Comparison of ENCODE assay signal across 24 mouse cellular contexts in genomic region chr13:46554736-46555135, GRCm38 (mm10). TPM values are rescaled to one million over a fixed set of nuclear protein-coding genes. Genes with fewer than 3 reads are reported as not detected.
DNase-seq lines count a peak whose midpoint lies in the region; ATAC-seq lines count a peak whose summit lies in the region.
"Had no signal": no experiment of that assay in that cellular context is flagged by ENCODE, and none has a peak within 500 bp of the region (broad histone marks: within the 10 kb centered on the region; RNA-seq: fewer than 3 reads in every experiment).

No protein-coding gene starts in this region.

- WGBS in forebrain, embryonic 11.5 days: 48% methylated on average over 9 of the region's 9 CpGs
- 78% methylated on average over 9 of the region's 9 CpGs for WGBS in forebrain, embryonic 10.5 days
- WGBS in midbrain, embryonic 13.5 days: 35% methylated on average over 9 of the region's 9 CpGs
- WGBS in midbrain, embryonic 11.5 days: 64% methylated on average over 9 of the region's 9 CpGs
- WGBS in forebrain, embryonic 14.5 days: 20% methylated on average over 9 of the region's 9 CpGs
- 22% methylated on average over 9 of the region's 9 CpGs for WGBS in midbrain, embryonic 16.5 days
- 89% methylated on average over 9 of the region's 9 CpGs for WGBS in liver, embryonic 11.5 days

- no peak for DNase-seq in forebrain, embryonic 11.5 days (ENCODE audit: low spot score)
- no peak for DNase-seq in forebrain, embryonic 10.5 days (ENCODE audit: extremely low spot score, low spot score)
- DNase-seq in midbrain, embryonic 11.5 days (ENCODE audit: low spot score, missing footprints): no peak
- DNase-seq in forebrain, embryonic 14.5 days (ENCODE audit: low spot score): peak; percentile 79
- no peak for DNase-seq in liver, embryonic 11.5 days (ENCODE audit: low spot score)
- no peak for DNase-seq in lung, postnatal 14 days
- DNase-seq: adrenal gland, postnatal 10 days; cerebellum, adult 18-20 months; gastrocnemius, postnatal 25 days; left cerebral cortex, postnatal 4 days; liver; lung, adult 18-20 months; right cerebral cortex, adult 18-20 months had no signal

- H3K9me3 ChIP-seq in forebrain, embryonic 11.5 days (ENCODE audit: control insufficient read depth, low read length): no peaks in the 10 kb centered on the region
- peaks cover 11% of the 10 kb centered on the region; the same call in 1 of the 2 replicates for H3K9me3 ChIP-seq in forebrain, embryonic 10.5 days
- H3K9me3 ChIP-seq in midbrain, embryonic 13.5 days: no peaks in the 10 kb centered on the region; the same call in 1 of the 2 replicates
- no peaks in the 10 kb centered on the region for H3K9me3 ChIP-seq in midbrain, embryonic 11.5 days (ENCODE audit: control insufficient read depth, low read length)
- 0 out of 2 replicates have a peak, but pooled peaks cover 6% of the 10 kb centered on the region for H3K9me3 ChIP-seq in forebrain, embryonic 14.5 days (replicated peaks; ENCODE audit: control insufficient read depth, low read length)
- no peaks in the 10 kb centered on the region for H3K9me3 ChIP-seq in midbrain, embryonic 16.5 days (replicated peaks; ENCODE audit: control insufficient read depth, low read length, poor library complexity, severe bottlenecking)
- H3K9me3 ChIP-seq in liver, embryonic 11.5 days (ENCODE audit: control insufficient read depth, low read length): no peaks in the 10 kb centered on the region
- H3K9me3 ChIP-seq: embryonic facial prominence, embryonic 12.5 days had no signal

- no peak overlapping the region for H3K4me3 ChIP-seq in forebrain, embryonic 11.5 days (ENCODE audit: low read depth, low read length)
- no peak overlapping the region for H3K4me3 ChIP-seq in forebrain, embryonic 10.5 days
- H3K4me3 ChIP-seq in midbrain, embryonic 13.5 days (replicated peaks): no peak overlapping the region
- H3K4me3 ChIP-seq in midbrain, embryonic 11.5 days (ENCODE audit: low read depth, low read length): no peak overlapping the region
- H3K4me3 ChIP-seq in forebrain, embryonic 14.5 days (ENCODE audit: low read depth, low read length): no peak overlapping the region
- H3K4me3 ChIP-seq in midbrain, embryonic 16.5 days (ENCODE audit: low read depth, low read length): no peak overlapping the region
- H3K4me3 ChIP-seq in liver, embryonic 11.5 days (ENCODE audit: low read depth, low read length): no peak overlapping the region
- H3K4me3 ChIP-seq: embryonic facial prominence, embryonic 12.5 days; erythroblast, embryonic 14.5 days; myocyte had no signal

- ATAC-seq in forebrain, embryonic 11.5 days (replicated peaks; ENCODE audit: low FRiP score): 0 out of 2 replicates have a peak, but pooled peaks have one; percentile 27
- peak; percentile 75 for ATAC-seq in midbrain, embryonic 13.5 days
- no peak for ATAC-seq in midbrain, embryonic 11.5 days (ENCODE audit: low FRiP score)
- peak; percentile 57 for ATAC-seq in forebrain, embryonic 14.5 days
- peak; percentile 86 for ATAC-seq in midbrain, embryonic 16.5 days
- no peak for ATAC-seq in liver, embryonic 11.5 days (replicated peaks; ENCODE audit: low FRiP score)
- ATAC-seq: activated CD4-positive, CD25-positive, alpha-beta regulatory T cell, adult 4 months; CD4-positive, CD25-positive, alpha-beta regulatory T cell, adult 4 months; intestine, postnatal 0 days; Patski had no signal

- H3K27ac ChIP-seq in forebrain, embryonic 11.5 days (ENCODE audit: low read depth, low read length): no peak overlapping the region
- H3K27ac ChIP-seq in forebrain, embryonic 10.5 days: no peak overlapping the region
- no peak overlapping the region for H3K27ac ChIP-seq in midbrain, embryonic 13.5 days
- no peak overlapping the region for H3K27ac ChIP-seq in midbrain, embryonic 11.5 days (ENCODE audit: low read depth, low read length)
- H3K27ac ChIP-seq in forebrain, embryonic 14.5 days (ENCODE audit: low read depth, low read length): no peak overlapping the region
- H3K27ac ChIP-seq in midbrain, embryonic 16.5 days (ENCODE audit: low read length): peak overlapping the region; percentile 76
- no peak overlapping the region for H3K27ac ChIP-seq in liver, embryonic 11.5 days (ENCODE audit: low read depth, low read length)
- H3K27ac ChIP-seq: embryonic facial prominence, embryonic 12.5 days; kidney, postnatal 0 days; stomach, postnatal 0 days had no signal

- no peaks in the 10 kb centered on the region for H3K4me1 ChIP-seq in forebrain, embryonic 11.5 days (replicated peaks; ENCODE audit: control insufficient read depth, insufficient read depth, low read length)
- peaks cover 20% of the 10 kb centered on the region for H3K4me1 ChIP-seq in forebrain, embryonic 10.5 days
- H3K4me1 ChIP-seq in midbrain, embryonic 13.5 days (replicated peaks): peaks cover 13% of the 10 kb centered on the region; the same call in 1 of the 2 replicates
- peaks cover 2% of the 10 kb centered on the region; the same call in 1 of the 2 replicates for H3K4me1 ChIP-seq in midbrain, embryonic 11.5 days (ENCODE audit: control insufficient read depth, insufficient read depth, low read length)
- peaks cover 8% of the 10 kb centered on the region; the same call in 1 of the 2 replicates for H3K4me1 ChIP-seq in forebrain, embryonic 14.5 days (ENCODE audit: control insufficient read depth, insufficient read depth, low read length)
- H3K4me1 ChIP-seq in midbrain, embryonic 16.5 days (ENCODE audit: control insufficient read depth, insufficient read depth, low read length): peaks cover 14% of the 10 kb centered on the region
- no peaks in the 10 kb centered on the region for H3K4me1 ChIP-seq in liver, embryonic 11.5 days (replicated peaks; ENCODE audit: control insufficient read depth, insufficient read depth, low read length)
- H3K4me1 ChIP-seq: embryonic facial prominence, embryonic 12.5 days had no signal

- H3K36me3 ChIP-seq in forebrain, embryonic 11.5 days (ENCODE audit: control insufficient read depth, insufficient read depth, low read length): no peaks in the 10 kb centered on the region
- H3K36me3 ChIP-seq in forebrain, embryonic 10.5 days (replicated peaks): no peaks in the 10 kb centered on the region
- H3K36me3 ChIP-seq in midbrain, embryonic 13.5 days: no peaks in the 10 kb centered on the region
- H3K36me3 ChIP-seq in midbrain, embryonic 11.5 days (ENCODE audit: control insufficient read depth, insufficient read depth, low read length): no peaks in the 10 kb centered on the region
- H3K36me3 ChIP-seq in forebrain, embryonic 14.5 days (ENCODE audit: control insufficient read depth, insufficient read depth, low read length): no peaks in the 10 kb centered on the region
- no peaks in the 10 kb centered on the region for H3K36me3 ChIP-seq in midbrain, embryonic 16.5 days (ENCODE audit: control insufficient read depth, insufficient read depth, low read length)
- no peaks in the 10 kb centered on the region for H3K36me3 ChIP-seq in liver, embryonic 11.5 days (ENCODE audit: control insufficient read depth, insufficient read depth, low read length)
- H3K36me3 ChIP-seq: embryonic facial prominence, embryonic 12.5 days had no signal

- no peaks in the 10 kb centered on the region for H3K27me3 ChIP-seq in forebrain, embryonic 11.5 days (ENCODE audit: control insufficient read depth, insufficient read depth, low read length)
- H3K27me3 ChIP-seq in forebrain, embryonic 10.5 days (ENCODE audit: poor library complexity, severe bottlenecking): no peaks in the 10 kb centered on the region
- no peaks in the 10 kb centered on the region for H3K27me3 ChIP-seq in midbrain, embryonic 13.5 days
- no peaks in the 10 kb centered on the region for H3K27me3 ChIP-seq in midbrain, embryonic 11.5 days (ENCODE audit: control insufficient read depth, insufficient read depth, low read length)
- H3K27me3 ChIP-seq in forebrain, embryonic 14.5 days (replicated peaks; ENCODE audit: control insufficient read depth, insufficient read depth, low read length): no peaks in the 10 kb centered on the region
- no peaks in the 10 kb centered on the region for H3K27me3 ChIP-seq in midbrain, embryonic 16.5 days (ENCODE audit: control insufficient read depth, insufficient read depth, low read depth, low read length)
- H3K27me3 ChIP-seq in liver, embryonic 11.5 days (replicated peaks; ENCODE audit: control insufficient read depth, insufficient read depth, low read length): no peaks in the 10 kb centered on the region
- H3K27me3 ChIP-seq: embryonic facial prominence, embryonic 12.5 days; Patski had no signal

- no peak overlapping the region for H3K9ac ChIP-seq in forebrain, embryonic 11.5 days (ENCODE audit: low read length)
- no peak overlapping the region for H3K9ac ChIP-seq in midbrain, embryonic 13.5 days (replicated peaks)
- no peak overlapping the region for H3K9ac ChIP-seq in midbrain, embryonic 11.5 days (ENCODE audit: low read length)
- H3K9ac ChIP-seq in forebrain, embryonic 14.5 days (ENCODE audit: low read length): no peak overlapping the region
- no peak overlapping the region for H3K9ac ChIP-seq in midbrain, embryonic 16.5 days (ENCODE audit: low read depth, low read length)
- no peak overlapping the region for H3K9ac ChIP-seq in liver, embryonic 11.5 days (ENCODE audit: low read depth, low read length)
- H3K9ac ChIP-seq: embryonic facial prominence, embryonic 12.5 days had no signal

- no peak overlapping the region for H3K4me2 ChIP-seq in forebrain, embryonic 11.5 days (ENCODE audit: low read depth, low read length, severe bottlenecking)
- no peak overlapping the region for H3K4me2 ChIP-seq in midbrain, embryonic 13.5 days (replicated peaks)
- H3K4me2 ChIP-seq in midbrain, embryonic 11.5 days: no peak overlapping the region
- no peak overlapping the region for H3K4me2 ChIP-seq in forebrain, embryonic 14.5 days (ENCODE audit: low read length)
- H3K4me2 ChIP-seq in midbrain, embryonic 16.5 days (ENCODE audit: low read length): peak overlapping the region; percentile 27; the same call in 1 of the 2 replicates
- no peak overlapping the region for H3K4me2 ChIP-seq in liver, embryonic 11.5 days
- H3K4me2 ChIP-seq: embryonic facial prominence, embryonic 12.5 days had no signal

RNA-seq across cellular contexts. Expression of gene Cap2, which starts 53.1 kb away (rescaled TPM):
- polyA plus RNA-seq in forebrain, embryonic 11.5 days (2014; fragmentation: Nextera tagmentation; extraction: Ambion mirVana): 6.4 and 8.3 TPM in 2 replicates
- polyA plus RNA-seq in forebrain, embryonic 10.5 days (2016; fragmentation: Nextera tagmentation; extraction: Ambion mirVana): 7.0 and 7.3 TPM in 2 replicates
- polyA plus RNA-seq in midbrain, embryonic 13.5 days (2015; fragmentation: Nextera tagmentation; extraction: Ambion mirVana): 8.1 and 8.9 TPM in 2 replicates
- 9.9 and 11.4 TPM in 2 replicates for polyA plus RNA-seq in midbrain, embryonic 11.5 days (2014; fragmentation: Nextera tagmentation; extraction: Ambion mirVana)
- 15.1 and 15.2 TPM in 2 replicates for polyA plus RNA-seq in forebrain, embryonic 14.5 days (2014; fragmentation: Nextera tagmentation; extraction: Ambion mirVana)
- 15.9 and 16.2 TPM in 2 replicates for polyA plus RNA-seq in midbrain, embryonic 16.5 days (2015; fragmentation: Nextera tagmentation; extraction: Ambion mirVana)
- polyA plus RNA-seq in liver, embryonic 11.5 days (2014; fragmentation: Nextera tagmentation; extraction: Ambion mirVana): 3.5 and 3.8 TPM in 2 replicates
- polyA plus RNA-seq: erythroblast, embryonic 14.5 days; Patski had no signal

Comparison
In these comparisons a context has a peak if more than half of its experiments do, and no peak if none do; other contexts are left out.
1. ATAC-seq: peak in forebrain, embryonic 11.5 days (single experiment), midbrain, embryonic 13.5 days (single experiment), forebrain, embryonic 14.5 days (single experiment) and midbrain, embryonic 16.5 days (single experiment); none in midbrain, embryonic 11.5 days (single experiment) and liver, embryonic 11.5 days (single experiment).